Mouse (Mus musculus): ENCODE measurements at regions not wholly inside any gene's neighbourhood (a gene's known extent, or its start where the extent isn't known, plus 50 kb on each side); places are given as distances from the start of the nearest gene placed in this dataset.

- no peak for DNase-seq (ENCODE audit: low spot score in 2 of 2)
Observed at GRCm38 (mm10) chr2:57772315-57772714, 225.4 kb upstream of the Galnt5 start.

DNA sequence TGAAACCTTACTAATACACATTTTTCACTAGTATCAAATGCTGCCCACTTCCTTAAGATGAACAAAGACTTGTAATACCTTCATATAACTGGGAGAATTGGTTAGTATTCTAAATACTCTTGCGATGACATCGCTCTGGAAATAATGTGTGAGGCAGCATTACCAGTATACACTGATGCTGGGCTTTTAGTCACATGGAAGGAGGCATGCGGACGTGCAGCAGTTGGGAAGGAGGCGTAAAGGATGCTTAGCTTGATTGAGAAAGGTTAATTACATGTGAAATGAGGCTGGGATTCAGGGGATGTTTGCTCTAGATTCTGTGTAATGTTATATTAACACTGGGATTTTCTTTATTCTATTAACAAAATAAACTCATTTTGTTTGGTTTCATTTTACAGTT lies 221.5 kb upstream of the Galnt5 start:
- DNase-seq (ENCODE audit: low spot score in 2 of 2) = no peak

- DNase-seq (ENCODE audit: low spot score in 2 of 2) = no peak
Observed at GRCm38 (mm10) chr2:57780836-57781235, 216.8 kb upstream of the Galnt5 start.

DNA sequence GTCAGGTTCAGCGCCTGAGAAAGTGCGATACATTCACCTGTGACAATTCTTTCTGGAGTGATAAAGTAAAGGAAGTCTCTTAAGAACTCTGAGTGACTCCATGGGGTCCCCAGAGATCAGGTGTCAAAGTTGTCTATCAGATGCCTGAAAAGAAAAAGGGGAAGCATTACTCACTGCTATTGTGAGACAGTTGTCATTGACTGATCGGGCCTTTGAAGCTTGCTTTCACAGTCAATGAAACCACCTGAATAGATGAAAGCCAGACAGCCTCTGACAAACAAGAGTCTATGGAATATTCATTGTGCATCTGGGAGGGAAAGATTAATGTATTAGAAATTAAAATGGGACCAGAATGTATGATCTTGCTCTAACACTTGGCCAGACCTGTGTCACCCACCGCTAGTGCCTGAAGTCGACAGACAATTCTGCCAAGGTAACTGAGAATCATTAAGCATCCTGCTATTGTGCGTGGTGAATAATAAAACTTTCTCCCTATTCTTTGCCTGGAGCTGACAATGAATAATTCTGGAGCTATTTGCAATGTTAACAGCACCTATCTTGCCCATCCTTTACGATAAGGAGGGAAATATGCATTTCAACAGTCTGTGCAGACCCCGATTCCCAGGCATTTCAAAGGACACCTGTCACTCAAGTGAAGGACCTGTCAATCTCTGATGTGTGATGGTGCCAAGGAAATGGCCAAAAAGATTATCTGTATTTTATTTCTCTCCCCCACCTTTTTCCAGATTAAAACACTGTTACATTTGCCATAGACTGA lies 204.0 kb upstream of the Galnt5 start:
- no peak for DNase-seq (ENCODE audit: low spot score in 2 of 2)

DNA sequence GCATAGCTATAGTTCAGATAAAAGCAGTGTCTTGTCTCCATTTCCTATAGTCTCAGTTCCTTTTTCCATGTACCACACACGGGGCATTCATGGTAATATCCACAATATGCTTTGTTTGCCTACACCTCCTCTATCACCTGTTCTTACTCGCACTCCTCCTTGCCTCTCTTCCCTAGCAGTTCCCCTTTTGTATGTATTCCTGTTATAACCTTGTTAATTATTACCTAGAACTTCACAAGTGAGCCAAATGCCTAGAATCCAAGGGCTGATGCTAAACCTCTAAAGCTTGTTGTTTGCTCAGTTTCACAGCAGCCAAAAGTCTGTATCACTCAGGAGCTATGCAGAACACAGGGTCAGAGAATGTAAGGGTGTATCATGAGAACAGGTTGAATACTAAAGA lies 198.4 kb upstream of the Galnt5 start:
- DNase-seq (ENCODE audit: low spot score in 2 of 2) = no peak

GRCm38 (mm10) chr2:57807911-57808310 lies 189.8 kb upstream of the Galnt5 start:
- no peak for DNase-seq (ENCODE audit: low spot score in 2 of 2)

GRCm38 (mm10) chr2:57812996-57813395 lies 184.7 kb upstream of the Galnt5 start:
- no peak for DNase-seq (ENCODE audit: low spot score in 2 of 2)

DNA sequence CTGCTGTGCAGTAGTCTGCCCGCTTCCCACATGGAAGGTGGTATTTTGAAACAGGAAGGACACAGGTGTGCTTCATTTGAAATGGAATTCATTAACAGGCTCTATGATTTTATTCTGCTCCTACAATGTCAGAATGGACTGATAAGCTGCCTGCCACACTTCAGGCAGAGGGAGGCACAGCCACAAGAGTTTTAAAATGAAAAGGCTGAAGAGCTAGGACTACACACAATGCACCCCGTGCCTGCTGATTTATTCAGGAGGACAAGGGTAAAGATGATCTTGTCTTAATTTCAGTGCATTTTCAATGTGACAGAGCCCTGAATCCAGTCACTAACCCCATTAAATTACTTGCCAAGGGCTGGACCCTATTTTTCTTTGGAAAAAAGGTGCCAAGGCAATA lies 177.3 kb upstream of the Galnt5 start:
- no peak for DNase-seq (ENCODE audit: low spot score in 2 of 2)

- DNase-seq (ENCODE audit: low spot score in 2 of 2) = no peak
Observed at GRCm38 (mm10) chr2:57820923-57821322, 176.8 kb upstream of the Galnt5 start.

- DNase-seq (ENCODE audit: low spot score in 2 of 2) = no peak
Observed at GRCm38 (mm10) chr2:57828284-57828683, 169.4 kb upstream of the Galnt5 start.

DNA sequence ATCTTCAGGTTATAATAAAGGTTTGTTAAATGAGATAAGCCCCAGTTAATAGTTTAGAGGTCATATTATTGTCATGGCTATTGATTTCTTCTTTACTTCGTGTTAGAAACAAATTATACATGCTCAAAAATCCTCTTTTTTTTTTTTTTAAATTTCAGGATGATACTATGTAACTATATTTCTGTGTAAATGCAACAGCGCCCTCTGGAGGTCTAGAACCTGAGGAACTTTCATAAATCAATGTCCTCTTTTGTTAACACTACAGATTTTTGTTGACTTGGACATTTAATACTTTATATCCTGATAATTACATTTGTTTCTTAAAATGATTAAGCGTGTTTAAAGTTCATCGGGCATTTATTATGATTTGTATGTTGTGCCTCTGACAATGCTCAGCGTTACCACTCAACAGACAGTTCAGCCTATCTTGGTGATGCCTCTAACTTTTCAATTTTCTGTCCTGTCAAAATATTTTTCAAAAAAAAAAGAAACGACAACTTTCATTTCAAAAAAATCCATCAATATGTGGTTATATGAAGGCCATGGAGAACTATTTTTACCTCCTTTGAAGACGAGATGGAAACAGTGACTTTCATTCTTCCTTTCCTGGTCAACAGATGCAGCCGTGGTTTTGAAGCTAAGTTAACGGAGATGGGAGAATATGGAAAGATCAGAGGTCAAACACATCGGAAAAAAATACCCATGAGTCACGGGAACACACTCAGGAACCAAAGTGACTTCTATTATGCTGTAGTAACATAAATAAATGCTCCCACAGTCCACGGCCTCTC lies 164.9 kb upstream of the Galnt5 start:
- DNase-seq (ENCODE audit: low spot score in 2 of 2) = no peak

GRCm38 (mm10) chr2:57845135-57845534 lies 152.5 kb upstream of the Galnt5 start:
- no peak for DNase-seq (ENCODE audit: low spot score in 2 of 2)

- DNase-seq (ENCODE audit: low spot score in 2 of 2) = no peak
Observed at GRCm38 (mm10) chr2:57847707-57848106, 150.0 kb upstream of the Galnt5 start.

DNA sequence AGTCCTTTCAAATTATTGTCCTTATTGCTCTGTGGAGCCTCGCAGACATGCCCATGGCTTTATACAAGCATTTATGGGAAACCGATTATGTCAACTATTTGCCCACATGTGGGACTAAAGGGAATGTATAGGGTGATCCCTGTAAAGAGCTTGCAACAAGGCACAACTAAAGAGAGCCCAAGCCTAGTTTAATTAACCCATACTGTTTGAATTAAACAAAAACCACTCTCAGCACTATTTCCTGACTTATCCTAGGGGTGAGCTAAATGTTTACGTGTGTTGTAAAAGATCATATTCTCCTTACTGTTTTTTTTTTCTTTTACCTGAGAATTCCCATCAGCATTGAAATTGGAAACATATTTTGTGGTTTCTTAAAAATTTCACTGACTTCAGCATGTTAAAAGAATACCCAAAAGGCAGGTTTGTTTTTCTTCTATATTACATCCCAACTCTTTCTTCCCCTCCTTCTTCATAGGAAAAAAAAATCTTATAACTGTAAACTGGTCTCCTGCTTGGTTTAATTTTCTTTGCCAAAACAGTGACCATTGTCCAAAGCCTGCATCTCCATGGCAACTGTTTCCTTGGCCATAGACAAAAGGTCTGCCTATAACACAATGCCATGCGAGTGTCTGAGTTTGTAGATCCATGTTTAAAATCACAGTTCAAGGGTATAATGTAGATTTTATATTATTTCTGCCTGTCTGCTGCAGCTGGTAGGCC lies 148.2 kb upstream of the Galnt5 start:
- no peak for DNase-seq (ENCODE audit: low spot score in 2 of 2)

GRCm38 (mm10) chr2:57850058-57850400 lies 147.7 kb upstream of the Galnt5 start:
- no peak for DNase-seq (ENCODE audit: low spot score in 2 of 2)

- DNase-seq (ENCODE audit: low spot score in 2 of 2) = no peak
Observed at GRCm38 (mm10) chr2:57856524-57857107, 141.1 kb upstream of the Galnt5 start.

- no peak for DNase-seq (ENCODE audit: low spot score in 2 of 2)
Observed at GRCm38 (mm10) chr2:57865289-57865688, 132.4 kb upstream of the Galnt5 start.

DNA sequence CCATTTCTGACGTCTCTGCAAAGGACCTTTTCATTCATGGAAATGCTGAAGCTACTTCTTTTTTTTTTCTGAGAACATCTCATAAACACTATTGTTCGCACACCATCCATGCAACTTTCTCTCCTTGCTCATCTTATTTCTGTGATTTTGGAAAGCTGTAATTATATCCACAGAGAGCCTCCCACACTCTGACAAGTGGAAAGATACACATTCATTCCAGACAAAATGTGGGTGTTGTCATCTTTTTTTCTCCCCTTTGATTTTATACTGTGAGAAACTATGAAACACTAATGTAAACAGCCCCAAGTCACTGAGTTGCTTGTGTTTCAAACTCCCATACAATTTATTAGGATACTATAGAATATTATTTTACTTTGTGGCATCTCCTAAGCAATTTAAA lies 129.6 kb upstream of the Galnt5 start:
- peak in 1 of 2 experiments; percentile 8 for DNase-seq (ENCODE audit: low spot score in 2 of 2)

GRCm38 (mm10) chr2:57900168-57900567 lies 97.5 kb upstream of the Galnt5 start:
- no peak for DNase-seq (ENCODE audit: low spot score in 2 of 2)

- DNase-seq (ENCODE audit: low spot score in 2 of 2) = peak; percentile 8 to 80
Observed at GRCm38 (mm10) chr2:57900580-57901247, 97.0 kb upstream of the Galnt5 start.

DNA sequence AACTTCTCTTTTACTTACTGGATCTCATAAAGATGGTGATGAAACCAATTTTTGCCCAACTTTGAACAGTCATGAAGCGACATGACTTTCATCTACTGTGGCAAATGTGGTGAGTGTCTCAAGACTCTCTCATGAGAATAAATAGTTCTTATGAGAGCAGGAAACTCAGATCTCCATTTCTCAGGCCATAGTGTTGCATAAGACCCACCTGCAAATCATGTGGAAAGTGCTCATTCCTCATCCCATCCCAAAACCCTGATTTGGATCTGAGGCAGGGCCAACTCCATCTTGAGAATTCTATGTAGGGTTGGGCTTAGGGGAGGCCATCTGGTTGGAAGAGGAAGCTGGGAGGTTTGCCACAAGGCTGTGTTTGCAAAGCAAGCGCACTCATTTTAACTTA lies 92.5 kb upstream of the Galnt5 start:
- DNase-seq (ENCODE audit: low spot score in 2 of 2) = peak in 1 of 2 experiments; percentile 39
